Mouse (Mus musculus): Measurements from ENCODE around the gene Mertk.
A peak's percentile ranks its signal among the peaks of the same experiment; 100 is the strongest.
"Not testable (repeated sequence)": the region's sequence is repeated elsewhere in the genome, so short reads cannot be mapped to it uniquely, and the experiment has no call there.

The Mertk gene

DNA sequence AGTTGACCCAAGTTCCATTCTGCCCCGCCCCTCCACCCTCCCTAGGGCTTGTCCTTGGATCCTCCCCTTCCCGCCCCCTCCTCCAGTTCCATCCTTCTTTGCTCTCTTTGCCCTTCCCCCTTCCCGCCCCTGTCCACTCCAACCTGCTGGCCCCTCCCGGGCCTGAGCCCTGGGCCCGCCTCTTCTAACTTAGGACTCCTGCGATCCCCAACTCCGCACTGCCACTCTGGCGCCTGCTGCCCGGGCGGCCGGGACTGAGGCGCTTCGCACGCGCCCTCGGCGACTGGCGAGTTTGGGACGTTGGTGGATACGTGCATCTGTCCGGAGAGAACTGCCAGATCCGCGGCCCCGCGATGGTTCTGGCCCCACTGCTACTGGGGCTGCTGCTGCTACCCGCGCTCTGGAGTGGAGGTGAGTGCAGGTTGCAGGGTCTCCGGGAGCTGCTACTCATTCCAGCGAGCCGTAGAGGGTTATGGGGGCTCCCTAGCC, at the start of gene Mertk:
Gene Mertk, plus strand, starts transcription at position 264 of the 489 bp plus-strand sequence.
- peak; percentile 89 for DNase-seq (ENCODE audit: low spot score)

- DNase-seq (ENCODE audit: low spot score), result peak; percentile 80
Observed at GRCm38 (mm10) chr2:128680661-128681060, 18.1 kb upstream of the Mertk start.

- peak; percentile 92 for DNase-seq (ENCODE audit: low spot score)
Observed at GRCm38 (mm10) chr2:128686921-128687557, 11.7 kb upstream of the Mertk start, which contains the start of gene Anapc1. Gene Anapc1 (minus strand): TSS chr2:128687391.

DNA sequence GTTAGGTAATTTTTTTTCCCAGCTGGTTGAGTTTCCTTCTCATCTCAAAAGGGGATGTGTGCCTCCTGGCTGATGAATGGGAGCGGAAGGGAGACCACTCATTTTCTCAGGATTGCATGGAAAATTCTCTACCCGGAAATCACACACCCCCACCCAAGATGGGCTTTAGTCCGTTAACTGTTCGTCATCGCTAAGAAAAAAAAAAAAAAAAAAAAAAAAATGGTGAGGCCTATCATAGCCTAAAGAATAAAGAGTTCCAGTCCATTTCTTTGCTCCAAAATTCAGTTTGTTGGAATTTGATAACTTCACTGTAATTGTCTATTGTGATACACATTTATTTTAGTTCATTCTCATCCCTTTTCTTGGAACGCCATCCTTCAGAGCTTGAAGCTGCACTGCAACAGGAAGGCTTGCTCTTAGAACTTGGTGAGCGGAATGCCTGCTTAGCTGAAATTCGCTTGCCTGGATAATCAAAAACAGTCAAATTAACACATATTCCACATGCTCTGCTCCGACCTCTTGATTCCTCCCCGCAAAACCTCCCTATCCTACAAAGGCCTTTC, 11.1 kb upstream of the Mertk start:
- DNase-seq (ENCODE audit: low spot score), result no peak

GRCm38 (mm10) chr2:128692336-128692735, 6.4 kb upstream of the Mertk start:
- DNase-seq (ENCODE audit: low spot score), result no peak

- DNase-seq (ENCODE audit: low spot score), result no peak
Observed at GRCm38 (mm10) chr2:128692771-128693170, 6.0 kb upstream of the Mertk start.

DNA sequence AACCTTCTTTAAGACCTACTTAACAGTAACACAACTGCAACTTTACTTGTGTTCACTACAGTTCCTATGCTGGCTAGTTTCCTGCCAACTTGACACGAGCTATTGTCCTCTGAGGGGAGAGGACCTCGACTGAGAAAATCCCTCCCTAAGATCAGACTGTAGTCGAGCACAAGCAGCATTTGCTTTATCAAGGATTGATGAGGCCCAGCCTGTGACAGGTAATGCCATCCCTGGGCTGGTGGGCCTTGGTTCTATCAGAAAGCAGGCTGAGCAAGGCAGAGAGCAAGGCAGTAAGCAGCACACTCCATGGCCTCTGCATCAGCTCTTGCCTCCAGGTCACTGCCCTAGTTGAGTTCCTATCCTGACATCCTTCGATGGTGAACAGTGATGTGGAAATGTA, 5.5 kb upstream of the Mertk start:
- no peak for DNase-seq (ENCODE audit: low spot score)

DNA sequence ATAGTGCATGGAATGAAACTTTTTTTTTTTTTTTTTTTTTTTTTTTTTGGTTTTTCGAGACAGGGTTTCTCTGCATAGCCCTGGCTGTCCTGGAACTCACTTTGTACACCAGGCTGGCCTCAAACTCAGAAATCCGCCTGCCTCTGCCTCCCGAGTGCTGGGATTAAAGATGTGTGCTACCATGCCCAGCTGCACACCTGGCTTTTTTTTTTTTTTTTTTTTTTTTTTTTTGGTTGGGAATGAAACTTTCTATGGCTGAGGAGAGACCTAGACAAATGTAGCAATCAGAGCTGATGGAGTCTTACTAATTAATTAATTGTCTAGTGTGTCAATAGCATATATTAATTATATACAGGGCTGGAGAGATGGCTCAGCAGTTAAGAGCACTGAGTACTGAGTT, 4.9 kb upstream of the Mertk start:
- not testable (repeated sequence) for DNase-seq (ENCODE audit: low spot score)

GRCm38 (mm10) chr2:128694548-128694947, 4.2 kb upstream of the Mertk start:
- DNase-seq (ENCODE audit: low spot score), result no peak

DNA sequence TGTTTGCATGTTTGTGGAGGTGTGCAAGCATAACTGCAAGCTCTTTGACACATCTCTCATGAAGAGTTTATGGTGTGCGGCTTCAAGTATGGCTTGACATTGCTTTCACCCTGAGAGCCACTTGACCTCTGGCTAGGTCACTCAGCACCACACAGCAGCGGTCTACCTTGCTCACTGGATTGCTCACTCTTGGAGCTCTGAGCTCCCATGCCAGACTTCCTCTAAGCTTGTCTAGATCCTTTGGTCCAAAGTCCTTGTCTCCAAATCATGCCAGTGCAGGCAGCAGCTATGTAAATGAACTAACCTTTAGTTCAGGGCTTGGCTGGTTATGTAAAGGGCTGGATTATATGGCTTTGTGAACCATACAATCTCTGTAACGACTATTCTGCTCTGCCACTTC, 2.3 kb upstream of the Mertk start:
- no peak for DNase-seq (ENCODE audit: low spot score)

DNA sequence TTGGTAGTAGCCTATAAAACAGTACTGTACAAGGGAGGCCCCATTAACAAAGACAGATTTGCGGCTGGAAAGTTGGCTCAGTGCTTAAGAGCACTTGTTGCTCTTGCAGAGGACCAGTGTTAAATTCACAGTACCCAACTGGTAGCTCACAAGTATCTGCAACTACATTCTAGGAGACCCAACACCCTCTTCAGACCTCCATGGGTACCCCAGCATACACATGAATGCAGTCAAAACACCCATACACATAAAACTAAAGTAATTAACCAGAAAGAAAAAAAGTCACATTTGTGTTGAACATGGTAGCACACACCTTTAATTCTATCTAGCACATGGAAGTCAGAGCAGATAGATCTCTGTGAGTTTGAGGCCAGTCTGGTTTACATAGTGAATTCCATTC, 1.7 kb upstream of the Mertk start:
- DNase-seq (ENCODE audit: low spot score), result no peak

DNA sequence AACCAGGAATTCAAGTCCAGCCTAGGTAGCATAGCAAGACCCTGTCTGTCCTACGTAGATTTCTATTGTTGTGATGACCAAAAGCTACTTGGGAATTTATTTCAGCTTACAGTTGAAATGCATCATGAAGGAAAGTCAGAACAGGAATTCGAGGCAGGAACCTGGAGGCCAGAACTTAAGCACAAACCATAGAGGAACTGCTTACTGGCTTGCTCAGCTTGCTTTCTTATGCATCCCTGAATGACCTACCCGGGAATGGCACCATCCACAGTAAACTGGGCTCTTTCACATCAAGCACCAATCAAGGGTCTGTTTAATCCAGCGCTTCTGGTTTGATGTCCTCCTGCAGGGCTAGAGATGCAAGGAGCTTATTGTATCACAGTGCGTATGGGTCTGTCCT, 1.2 kb upstream of the Mertk start:
- DNase-seq (ENCODE audit: low spot score), result no peak

GRCm38 (mm10) chr2:128698140-128698692, 540 bp upstream of the Mertk start:
- peak; percentile 81 for DNase-seq (ENCODE audit: low spot score)

- DNase-seq (ENCODE audit: low spot score), result peak; percentile 51
Observed at GRCm38 (mm10) chr2:128699201-128699885, 587 bp downstream of the Mertk start.

DNA sequence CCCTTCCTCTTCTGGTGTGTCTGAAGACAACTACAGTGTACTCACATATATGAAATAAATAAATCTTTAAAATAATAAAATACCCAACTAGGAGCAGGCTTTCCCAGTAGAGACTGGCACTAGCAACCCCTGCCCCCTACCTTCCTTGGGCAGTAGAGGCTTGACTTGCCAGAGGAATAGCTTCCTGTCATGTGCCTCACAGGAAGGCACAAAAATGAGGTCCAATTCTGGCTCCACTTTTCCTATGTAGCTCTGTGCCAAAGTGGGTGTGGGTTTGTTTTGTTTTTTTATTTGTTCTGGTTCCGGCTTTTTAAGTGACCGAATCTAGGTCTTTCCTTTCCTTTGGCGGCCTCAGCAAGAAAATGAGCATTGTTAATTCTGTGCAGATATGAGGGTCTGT, 5.7 kb downstream of the Mertk start:
- no peak for DNase-seq (ENCODE audit: low spot score)

- no peak for DNase-seq (ENCODE audit: low spot score)
Observed at GRCm38 (mm10) chr2:128709264-128709663, 10.5 kb downstream of the Mertk start.

GRCm38 (mm10) chr2:128710609-128711008, 11.9 kb downstream of the Mertk start:
- DNase-seq (ENCODE audit: low spot score), result no peak

DNA sequence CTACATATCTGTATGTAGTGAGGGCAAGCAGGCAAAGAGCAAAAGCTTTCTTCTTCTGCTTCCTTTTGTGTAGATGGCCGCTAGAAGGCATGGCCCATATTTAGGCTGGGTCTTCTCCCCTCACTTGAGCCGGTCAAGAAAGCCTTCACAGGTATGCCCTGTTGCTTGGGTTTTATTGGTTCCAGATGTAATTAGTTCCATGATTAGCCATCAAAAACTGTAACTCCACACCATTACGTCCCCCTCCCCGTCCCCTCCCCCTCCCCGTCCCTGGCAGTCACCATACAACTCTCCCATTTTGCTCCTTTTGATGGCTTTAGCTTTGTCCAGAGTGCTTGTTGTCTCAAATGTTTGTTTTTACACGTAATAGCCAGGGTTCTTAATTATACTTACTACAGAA, 14.2 kb downstream of the Mertk start:
- no peak for DNase-seq (ENCODE audit: low spot score)

DNA sequence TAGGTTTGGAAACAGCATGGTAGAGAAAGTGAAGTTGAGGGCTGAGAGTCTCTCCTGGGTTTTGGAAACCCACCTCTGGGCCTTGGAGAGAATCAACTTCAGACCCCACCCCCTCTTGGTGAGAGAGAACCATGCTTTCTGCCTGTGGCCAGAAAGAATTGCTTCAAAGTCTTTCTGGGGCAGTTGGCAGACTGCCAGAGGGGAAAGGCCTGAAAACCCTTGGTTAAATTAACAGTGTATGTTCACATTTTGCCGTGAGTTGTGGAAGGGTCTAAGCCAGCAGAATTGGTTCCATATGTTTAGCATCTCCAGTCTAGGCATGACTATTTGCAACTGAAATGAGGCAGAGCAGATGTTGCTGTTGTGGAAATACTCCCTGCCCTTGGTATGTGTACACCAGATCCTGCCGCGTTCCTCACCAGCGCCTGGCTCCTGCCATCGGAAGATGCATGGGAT, 14.8 kb downstream of the Mertk start:
- DNase-seq (ENCODE audit: low spot score), result no peak

DNA sequence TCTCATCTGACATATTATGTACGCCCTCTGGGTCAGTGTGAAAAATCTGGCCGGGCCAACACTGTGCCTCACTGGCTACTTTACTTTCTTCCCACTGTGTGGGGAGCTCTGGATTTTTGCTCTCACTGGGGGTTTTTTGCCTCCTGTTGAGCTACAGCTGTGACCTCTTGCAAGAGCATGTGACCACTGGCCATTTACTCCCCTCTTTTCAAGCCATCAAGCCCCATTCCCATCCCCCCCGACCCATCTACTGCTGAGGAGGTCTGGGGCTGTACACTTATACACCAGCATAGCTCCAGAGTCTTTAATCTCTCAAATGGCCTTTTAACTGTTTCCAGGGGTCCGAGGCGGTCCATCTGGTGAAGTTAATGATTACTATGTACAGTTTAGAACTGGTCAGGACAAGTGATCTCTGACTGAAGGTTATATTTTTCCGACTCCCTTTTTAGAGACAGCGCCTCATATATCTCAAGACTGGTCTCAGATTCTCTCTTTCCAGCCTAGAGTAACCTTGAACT, 16.0 kb downstream of the Mertk start:
- DNase-seq (ENCODE audit: low spot score), result no peak

DNA sequence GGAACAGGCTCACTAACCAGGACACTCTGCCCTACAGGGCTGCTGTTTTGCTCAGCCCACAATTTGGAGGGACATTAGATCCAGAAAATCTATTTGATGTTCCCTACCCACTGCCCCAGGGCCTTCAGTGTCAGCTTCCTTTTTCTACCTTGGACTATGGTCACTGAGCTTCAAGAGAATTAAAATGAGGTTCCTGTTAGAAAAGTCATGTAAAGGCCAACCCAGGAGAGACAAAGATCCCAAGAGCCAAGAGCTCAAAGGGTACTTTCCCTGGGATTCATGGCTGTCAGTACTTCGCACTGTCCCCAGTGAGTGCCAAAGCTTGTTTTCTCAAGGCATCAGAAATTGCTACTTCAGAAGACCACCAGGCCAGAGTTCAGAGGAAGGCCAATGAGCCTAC, 17.2 kb downstream of the Mertk start:
- DNase-seq (ENCODE audit: low spot score), result no peak

- no peak for DNase-seq (ENCODE audit: low spot score)
Observed at GRCm38 (mm10) chr2:128719380-128719779, 20.6 kb downstream of the Mertk start.
